Mouse (Mus musculus) spleen, embryonic (tissue): ENCODE measurements around the gene Fbxl15.

Experiments used
- CTCF ChIA-PET: fragments of 350-600 bp; sonication (Branson Sonifier 250); formaldehyde crosslinking; loops from one replicate; lab custom pipeline; 2022; lab: Charles Lee

The Fbxl15 gene

DNA sequence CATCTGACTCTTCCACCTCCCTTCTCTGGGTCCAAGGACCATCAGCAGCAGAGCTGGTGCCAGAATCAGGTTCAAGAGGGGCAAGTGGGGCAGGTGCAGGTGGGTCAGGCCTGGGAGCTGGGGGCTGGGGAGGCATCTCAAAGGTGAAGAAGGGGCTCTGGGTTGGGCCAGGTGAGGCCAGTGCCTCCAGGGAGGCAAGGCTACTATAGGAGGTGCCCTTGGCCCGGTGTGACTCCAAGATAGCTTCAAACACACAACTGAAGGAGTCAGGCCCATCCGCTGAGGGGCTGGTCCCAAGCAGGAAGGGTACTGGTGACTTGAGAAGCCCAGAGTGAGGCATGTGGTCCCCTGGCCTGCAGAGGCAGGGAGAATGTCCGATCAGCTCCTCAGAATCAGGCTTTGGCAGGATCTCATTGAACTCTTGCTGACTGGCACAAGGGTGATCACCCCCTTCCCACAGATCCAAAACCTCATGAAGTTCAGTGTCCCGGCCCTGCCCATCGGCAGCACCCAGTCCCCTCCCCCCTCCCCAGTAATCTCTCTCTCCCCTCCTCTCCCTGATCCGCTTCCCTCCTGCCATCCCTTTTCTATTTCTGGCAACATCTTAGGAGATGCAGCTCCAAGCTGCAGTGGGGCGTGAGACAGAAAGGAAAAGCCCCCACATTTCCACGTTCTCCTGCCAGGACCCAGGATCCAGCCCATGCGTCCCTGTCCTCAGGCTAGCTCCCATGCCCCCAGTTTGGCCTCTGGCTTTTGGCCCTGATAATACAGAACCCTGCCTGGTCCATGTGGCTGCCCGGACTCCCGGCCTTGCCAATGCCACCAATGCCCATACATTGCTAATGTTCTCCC lies 5.6 kb upstream of the Fbxl15 start:
- CTCF ChIA-PET = no interaction called here

- CTCF ChIA-PET = no interaction called here
Observed at GRCm38 (mm10) chr19:46322996-46323572, 4.9 kb upstream of the Fbxl15 start.

- CTCF ChIA-PET = no interaction called here
Observed at GRCm38 (mm10) chr19:46323716-46324115, 4.3 kb upstream of the Fbxl15 start.

DNA sequence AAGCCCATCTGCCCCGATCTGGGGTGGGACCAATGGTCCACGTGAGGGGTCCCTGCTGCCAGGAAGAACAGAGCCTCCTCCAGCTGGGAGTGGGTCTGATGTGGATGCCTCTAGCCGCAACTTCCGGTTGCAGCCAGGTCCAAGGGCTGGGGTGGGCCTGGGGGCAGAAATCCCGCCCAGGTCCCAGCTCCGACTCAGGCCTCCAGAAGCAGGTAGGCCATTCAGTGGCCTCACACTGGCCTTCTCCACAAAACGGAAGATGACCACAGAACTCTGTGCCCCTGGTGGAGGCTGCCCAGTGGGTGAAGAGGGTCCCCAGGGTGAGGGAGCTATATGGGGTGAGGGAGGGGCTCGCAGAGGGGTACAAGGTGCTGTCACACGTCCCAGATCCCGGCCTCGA lies 3.6 kb upstream of the Fbxl15 start:
- CTCF ChIA-PET = no interaction called here

GRCm38 (mm10) chr19:46324918-46325317 lies 3.1 kb upstream of the Fbxl15 start:
- CTCF ChIA-PET = no interaction called here

DNA sequence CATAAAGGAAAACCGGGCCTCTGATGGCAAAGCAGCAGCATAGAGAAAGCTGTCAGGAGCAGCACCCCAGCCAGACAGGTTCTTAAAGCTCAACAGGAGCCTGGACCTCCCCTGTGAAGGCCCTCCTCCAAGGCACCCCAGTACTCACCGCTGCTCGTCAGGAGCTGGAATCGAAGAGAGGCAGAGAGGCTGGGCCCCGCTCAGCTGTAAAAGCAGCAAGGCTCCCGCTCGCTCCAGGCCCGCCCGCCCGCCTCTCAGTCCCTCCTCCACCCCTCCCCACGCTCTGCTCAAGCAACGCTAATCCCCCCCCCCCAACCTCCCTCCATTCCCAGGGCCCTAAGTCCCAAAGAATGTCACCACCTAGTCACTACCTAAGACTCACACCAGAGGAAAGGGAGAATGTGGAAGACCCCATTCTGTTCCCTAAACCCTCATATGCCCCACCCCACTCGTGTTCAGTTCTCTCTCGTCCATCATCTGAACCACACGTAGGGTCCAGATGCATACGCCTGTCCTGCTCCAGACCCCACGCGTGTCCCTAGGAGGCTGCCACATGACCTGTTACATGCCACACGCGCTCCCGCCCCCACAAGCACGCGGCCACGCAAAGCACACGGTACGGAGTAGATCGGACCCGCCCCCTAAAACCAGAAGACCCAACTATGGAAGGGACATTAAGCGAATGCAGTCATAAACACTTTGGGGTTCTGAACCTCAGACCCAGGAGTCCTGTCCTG lies 1.8 kb upstream of the Fbxl15 start:
- CTCF ChIA-PET = interaction anchor here (0.6 kb wide), 1 partner anchor 42 kb away, joined by 3 read pairs; no protein-coding TSS in a partner anchor

- CTCF ChIA-PET = interaction anchor here (0.7 kb wide), 1 partner anchor 1348 kb away, joined by 3 read pairs; no protein-coding TSS in a partner anchor
Observed at GRCm38 (mm10) chr19:46326756-46327305, 1.2 kb upstream of the Fbxl15 start, which contains the start of gene Psd. Psd (minus strand) TSS chr19:46327156.

GRCm38 (mm10) chr19:46327531-46328064 lies 386 bp upstream of the Fbxl15 start:
- CTCF ChIA-PET = interaction anchor here (0.6 to 0.7 kb wide), 2 partner anchors 537 to 1349 kb away, joined by 3 to 4 read pairs; no protein-coding TSS in a partner anchor

DNA sequence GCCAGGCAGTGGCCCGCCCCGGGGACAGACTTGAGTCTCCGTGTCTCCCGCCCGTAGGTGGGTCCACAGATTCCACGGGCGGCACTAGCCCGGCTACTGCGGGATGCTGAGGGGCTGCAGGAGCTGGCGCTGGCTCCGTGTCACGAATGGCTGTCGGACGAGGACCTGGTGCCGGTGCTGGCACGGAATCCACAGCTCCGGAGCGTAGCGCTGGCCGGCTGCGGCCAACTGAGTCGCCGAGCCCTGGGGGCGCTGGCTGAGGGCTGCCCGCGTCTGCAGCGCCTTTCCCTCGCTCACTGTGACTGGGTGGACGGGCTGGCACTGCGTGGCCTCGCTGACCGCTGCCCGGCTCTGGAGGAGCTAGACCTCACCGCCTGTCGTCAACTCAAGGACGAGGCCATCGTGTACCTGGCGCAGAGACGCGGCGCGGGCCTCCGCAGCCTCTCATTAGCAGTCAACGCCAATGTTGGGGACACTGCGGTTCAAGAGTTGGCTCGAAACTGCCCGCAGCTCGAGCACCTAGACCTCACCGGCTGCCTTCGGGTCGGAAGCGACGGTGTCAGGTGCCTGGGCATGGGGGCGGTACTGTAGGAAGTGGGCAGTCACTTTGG lies 1.2 kb downstream of the Fbxl15 start:
- CTCF ChIA-PET = interaction anchor here (0.5 to 1.8 kb wide), 6 partner anchors 9 to 255 kb away, joined by 3 to 6 read pairs (median 4); partner anchors contain the start of gene Cuedc2

- CTCF ChIA-PET = interaction anchor here (1.5 to 1.8 kb wide), 3 partner anchors 8 to 25 kb away, joined by 3 to 6 read pairs (median 6); partner anchors contain the start of gene Cuedc2
Observed at GRCm38 (mm10) chr19:46329951-46330350, 2.0 kb downstream of the Fbxl15 start.

- CTCF ChIA-PET = no interaction called here
Observed at GRCm38 (mm10) chr19:46330696-46331095, 2.7 kb downstream of the Fbxl15 start.

DNA sequence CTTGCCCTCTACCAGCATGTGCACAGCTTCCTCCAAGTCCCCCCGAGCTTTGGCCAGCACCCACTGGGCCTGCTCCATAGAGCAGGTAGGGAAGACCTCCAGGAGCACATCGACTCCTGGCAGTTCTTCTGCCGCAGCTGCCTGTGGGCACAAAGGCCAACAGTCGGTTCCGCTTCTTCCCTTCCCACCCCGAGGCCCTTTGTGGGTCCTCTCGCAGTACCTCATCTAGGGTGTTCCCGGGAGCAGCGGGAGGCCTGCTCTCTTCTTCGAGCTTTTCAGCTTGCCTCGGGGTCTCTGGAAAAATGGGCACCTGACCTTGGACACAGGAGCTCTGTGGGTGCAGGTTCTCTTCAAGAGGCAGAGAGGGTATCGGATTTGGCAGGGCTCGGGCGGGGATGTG lies 3.3 kb downstream of the Fbxl15 start:
- CTCF ChIA-PET = no interaction called here

- CTCF ChIA-PET = no interaction called here
Observed at GRCm38 (mm10) chr19:46331936-46332335, 4.0 kb downstream of the Fbxl15 start.

GRCm38 (mm10) chr19:46332721-46333339 lies 4.8 kb downstream of the Fbxl15 start:
- CTCF ChIA-PET = no interaction called here

GRCm38 (mm10) chr19:46333906-46334305 lies 5.9 kb downstream of the Fbxl15 start:
- CTCF ChIA-PET = no interaction called here

- CTCF ChIA-PET = interaction anchor here (0.8 kb wide), 1 partner anchor 8 kb away, joined by 3 read pairs; no protein-coding TSS in a partner anchor
Observed at GRCm38 (mm10) chr19:46337719-46338330, 9.8 kb downstream of the Fbxl15 start.

DNA sequence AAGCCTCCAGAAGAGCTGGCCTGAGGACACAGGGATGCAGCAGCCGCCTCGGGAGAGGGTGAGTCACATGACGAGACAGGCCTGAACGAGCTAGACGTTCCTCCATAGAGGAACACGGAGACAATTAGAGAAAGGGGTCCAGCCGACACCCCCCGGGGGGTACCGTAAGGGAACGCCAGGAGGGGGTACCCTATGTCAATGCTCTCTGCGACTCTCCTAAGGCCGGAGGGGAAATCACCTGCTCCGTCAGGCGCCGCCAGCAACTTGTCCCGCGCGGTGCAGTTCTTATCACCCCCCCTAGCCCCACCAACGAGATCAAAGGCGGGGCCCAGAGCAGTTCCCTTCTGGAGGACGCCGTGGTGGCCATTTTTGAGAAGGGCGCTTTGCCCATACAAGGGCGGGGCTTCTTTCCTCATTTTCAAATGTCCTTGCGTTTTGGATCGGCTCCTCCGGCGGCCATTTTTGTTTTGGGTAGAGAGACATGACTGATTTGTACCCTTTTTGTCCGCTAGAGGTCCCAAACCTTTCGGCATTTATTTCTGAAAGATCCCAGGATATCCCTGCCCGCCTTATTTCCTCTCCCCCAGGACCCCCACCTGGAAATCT lies 10.4 kb downstream of the Fbxl15 start, which contains the start of gene Cuedc2:
Gene Cuedc2 (minus strand): TSS at position 372 of the 606 bp plus-strand sequence.
- CTCF ChIA-PET = interaction anchor here (0.8 kb wide), 1 partner anchor 9 kb away, joined by 3 read pairs; no protein-coding TSS in a partner anchor

- CTCF ChIA-PET = no interaction called here
Observed at GRCm38 (mm10) chr19:46338942-46339286, 10.9 kb downstream of the Fbxl15 start.

DNA sequence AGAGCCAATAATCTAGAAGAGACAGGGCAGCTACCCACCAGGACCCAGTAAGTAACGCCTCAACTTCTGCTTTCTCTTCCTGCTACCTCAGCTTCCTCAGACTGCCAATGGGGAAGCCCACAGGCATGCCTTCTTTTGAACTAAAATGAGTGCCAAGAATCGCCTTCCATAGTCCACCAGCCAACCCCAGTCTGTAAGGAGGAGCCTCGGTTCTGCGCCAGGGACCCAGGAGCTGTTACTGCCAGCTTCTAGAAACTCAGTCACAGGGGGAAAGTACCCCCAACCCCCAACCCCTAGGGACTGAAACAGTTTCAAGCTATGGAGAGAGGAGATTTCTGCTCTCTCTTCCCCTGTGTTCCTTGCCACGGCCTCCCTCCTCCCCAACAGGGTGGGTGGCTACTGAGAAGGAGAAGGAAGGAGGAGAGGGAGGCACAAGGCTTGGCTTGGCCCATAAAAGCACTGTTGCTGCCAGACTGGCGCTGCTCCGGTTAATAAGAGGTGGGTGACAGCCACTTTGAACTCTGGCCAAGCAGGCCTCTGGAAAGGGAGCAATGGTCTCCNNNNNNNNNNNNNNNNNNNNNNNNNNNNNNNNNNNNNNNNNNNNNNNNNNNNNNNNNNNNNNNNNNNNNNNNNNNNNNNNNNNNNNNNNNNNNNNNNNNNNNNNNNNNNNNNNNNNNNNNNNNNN lies 11.4 kb downstream of the Fbxl15 start:
- CTCF ChIA-PET = interaction anchor here (0.6 kb wide), 1 partner anchor 164 kb away, joined by 4 read pairs; no protein-coding TSS in a partner anchor
